Mouse (Mus musculus) ES-E14 (cell line): ENCODE results near the gene Cacfd1. TPM values are rescaled to one million over a fixed set of nuclear protein-coding genes. Genes with fewer than 3 reads are reported as not detected.
A peak's percentile ranks its signal among the peaks of the same experiment; 100 is the strongest.

Experiments used
- DNase-seq: peaks from one replicate; pipeline ENCODE4 v3.0.0-alpha.2; 2013; ENCODE audit warnings: low read depth, low spot score
- H3K27ac ChIP-seq: 2 replicates; pipeline ENCODE4 v1.5.1; 2012; ENCODE audit warnings: low read depth, mild to moderate bottlenecking, low read length, moderate library complexity, mixed read lengths; ENCODE audit not compliant: poor library complexity, insufficient read depth, severe bottlenecking
- H3K36me3 ChIP-seq: 2 replicates; pipeline ENCODE4 v1.6.1; 2012; ENCODE audit warnings: mild to moderate bottlenecking, low read length, moderate library complexity, mixed read lengths; ENCODE audit not compliant: control insufficient read depth, poor library complexity, insufficient read depth, severe bottlenecking
- H3K4me1 ChIP-seq, 2 experiments: fragments of 150-350 bp in 1 of 2; sonication (generic) in 1 of 2; 2 replicates each; pipeline ENCODE4 v1.6.1; 2012; ENCODE audit warnings: low read length in 2 of 2, mild to moderate bottlenecking in 1 of 2, mixed read lengths in 1 of 2; ENCODE audit not compliant: control insufficient read depth in 2 of 2, insufficient read depth in 2 of 2, poor library complexity in 1 of 2
- H3K4me3 ChIP-seq, 2 experiments: fragments of 150-350 bp in 1 of 2; sonication (generic) in 1 of 2; 2 replicates each; pipeline ENCODE4 v1.5.1; 2012; ENCODE audit warnings: low read length in 2 of 2, low read depth in 1 of 2, mild to moderate bottlenecking in 1 of 2, mixed read lengths in 1 of 2; ENCODE audit not compliant: insufficient read depth in 1 of 2, poor library complexity in 1 of 2, severe bottlenecking in 1 of 2
- H3K9ac ChIP-seq: 2 replicates; pipeline ENCODE4 v1.6.1; 2012; ENCODE audit warnings: low read depth, mild to moderate bottlenecking, low read length, mixed read lengths; ENCODE audit not compliant: poor library complexity, insufficient read depth, severe bottlenecking
- H3K9me3 ChIP-seq: fragments of 150-350 bp; sonication (generic); 2 replicates; pipeline ENCODE4 v1.6.1; 2012; ENCODE audit warnings: low read depth, mild to moderate bottlenecking, low read length; ENCODE audit not compliant: control insufficient read depth, insufficient read depth
- CHD2 ChIP-seq: IDR thresholded peaks from 2 replicates; pipeline ENCODE4 v1.6.1; 2014; ENCODE audit warnings: mild to moderate bottlenecking, low read depth, low read length, inconsistent platforms
- HCFC1 ChIP-seq: IDR thresholded peaks from 2 replicates; pipeline ENCODE4 v1.6.1; 2012; ENCODE audit warnings: low read length, inconsistent platforms, borderline replicate concordance; ENCODE audit not compliant: insufficient read depth
- MAFK ChIP-seq: IDR thresholded peaks from 2 replicates; pipeline ENCODE4 v1.6.1; 2014; ENCODE audit warnings: mild to moderate bottlenecking, low read depth, low read length, inconsistent platforms; ENCODE audit not compliant: insufficient read depth
- ZC3H11A ChIP-seq: IDR thresholded peaks from 2 replicates; pipeline ENCODE4 v1.6.1; 2012; ENCODE audit warnings: low read depth, mild to moderate bottlenecking, inconsistent platforms, low read length, borderline replicate concordance
- ZNF384 ChIP-seq: IDR thresholded peaks from 2 replicates; pipeline ENCODE4 v1.6.1; 2012; ENCODE audit warnings: low read depth, low read length, inconsistent platforms
- in situ Hi-C, 2 experiments: fragments of 600-800 bp; cut with MboI; formaldehyde crosslinking; loops; one replicate each; pipeline ENCODE4 v1.15.1; 2025; ENCODE audit warnings: low sequenced_read_pairs in 2 of 2, inconsistent platforms in 1 of 2; ENCODE audit not compliant: unreplicated experiment in 2 of 2
- total RNA-seq: library from RNA; depleted of rRNA; stranded (reverse); fragments of 300-350 nt; gene quantifications from 2 replicates; pipeline ENCODE4 v1.2.3, GENCODE M21; 2012

Gene Cacfd1
- total RNA-seq, 1 experiment, result 11.6 TPM

GRCm38 (mm10) chr2:27043461-27043860 lies 33.7 kb downstream of the Cacfd1 start:
- in situ Hi-C loops, result loop anchor here (10.0 kb wide), 1 partner anchor 191 kb away; no protein-coding TSS in a partner anchor
- TF ChIP-seq ZC3H11A, result peak; percentile 28; the same call in 1 of the 2 replicates
- no peak for TF ChIP-seq CHD2
- Histone ChIP-seq H3K9me3 (no peaks in the 10 kb centered on the region), H3K4me3 (no peak overlapping the region), H3K9ac (no peak overlapping the region), H3K27ac (no peak overlapping the region), H3K4me1 (no peaks in the 10 kb centered on the region), H3K36me3 (no peaks in the 10 kb centered on the region)
- peak; percentile 48 for DNase-seq

- DNase-seq, result no peak
Measured at GRCm38 (mm10) chr2:27044166-27044565, 34.4 kb downstream of the Cacfd1 start.

GRCm38 (mm10) chr2:27044641-27045040 lies 34.9 kb downstream of the Cacfd1 start:
- H3K9me3 ChIP-seq, result no peaks in the 10 kb centered on the region
- no peak overlapping the region for H3K27ac ChIP-seq
- TF ChIP-seq MAFK, result no peak
- no peak for TF ChIP-seq CHD2
- no peak for TF ChIP-seq HCFC1
- TF ChIP-seq ZC3H11A, result no peak
- TF ChIP-seq ZNF384, result no peak
- in situ Hi-C loops, result loop anchor here (10.0 kb wide), 1 partner anchor 190 kb away; no protein-coding TSS in a partner anchor
- H3K36me3 ChIP-seq, result no peaks in the 10 kb centered on the region
- no peak overlapping the region for H3K9ac ChIP-seq
- H3K4me1 ChIP-seq, result no peaks in the 10 kb centered on the region
- no peak overlapping the region for H3K4me3 ChIP-seq
- no peak for DNase-seq

More at GRCm38 (mm10) chr2:27044166-27044565, 34.4 kb downstream of the Cacfd1 start:
- no peak overlapping the region for H3K4me3 ChIP-seq
- TF ChIP-seq HCFC1 (no peak), ZC3H11A (no peak), CHD2 (no peak), ZNF384 (no peak), MAFK (no peak)
- in situ Hi-C loops, result loop anchor here (10.0 kb wide), 1 partner anchor 191 kb away; no protein-coding TSS in a partner anchor
- no peaks in the 10 kb centered on the region for H3K36me3 ChIP-seq
- no peak overlapping the region for H3K9ac ChIP-seq
- no peaks in the 10 kb centered on the region for H3K9me3 ChIP-seq
- H3K27ac ChIP-seq, result no peak overlapping the region
- no peaks in the 10 kb centered on the region for H3K4me1 ChIP-seq

GRCm38 (mm10) chr2:27045979-27046770 lies 36.4 kb downstream of the Cacfd1 start:
- H3K9ac ChIP-seq, result no peak overlapping the region
- in situ Hi-C loops, result loop anchor here (10.0 kb wide), 1 partner anchor 189 kb away; no protein-coding TSS in a partner anchor
- no peak overlapping the region for H3K4me3 ChIP-seq
- H3K9me3 ChIP-seq, result no peaks in the 10 kb centered on the region
- H3K4me1 ChIP-seq, result no peaks in the 10 kb centered on the region
- no peak overlapping the region for H3K27ac ChIP-seq
- TF ChIP-seq CHD2 (no peak), MAFK (no peak), ZNF384 (no peak), HCFC1 (no peak), ZC3H11A (no peak)
- no peak for DNase-seq
- H3K36me3 ChIP-seq, result no peaks in the 10 kb centered on the region
